ENCODE assay signal across 9 mouse cellular contexts in the genomic region with DNA sequence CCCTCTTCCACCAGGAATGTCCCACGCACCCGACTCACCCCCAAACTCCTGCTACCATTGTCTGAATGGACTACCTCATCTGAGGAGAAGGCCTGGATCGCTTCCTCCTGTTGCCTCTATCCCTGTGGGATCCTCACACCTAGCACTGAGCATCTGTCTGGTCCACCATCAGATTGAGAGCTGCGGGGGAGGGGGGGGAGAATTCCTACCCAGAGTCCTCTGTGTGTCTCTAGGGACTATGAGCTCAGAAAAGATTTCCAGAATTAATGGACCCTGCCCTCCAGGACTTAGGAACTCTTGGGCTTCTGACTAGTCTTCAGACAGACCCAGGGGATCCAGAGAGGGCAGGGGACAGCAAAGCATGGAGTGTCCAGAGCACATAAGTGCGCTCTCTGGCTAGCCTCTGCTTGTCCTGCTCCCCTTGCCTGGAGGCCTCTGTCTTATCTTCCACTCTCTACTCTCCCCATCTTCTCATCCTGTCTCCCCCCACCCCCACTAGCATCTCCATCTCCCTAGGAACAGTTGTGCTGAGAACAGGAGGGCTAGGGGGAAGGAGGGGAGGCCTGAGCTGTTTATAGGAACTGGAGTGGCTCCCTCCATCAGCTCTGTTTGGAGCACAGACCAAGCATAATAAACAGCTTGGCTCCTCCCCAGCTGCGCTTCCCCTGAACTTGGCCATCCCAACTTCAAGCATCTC. TPM values are rescaled to one million over a fixed set of nuclear protein-coding genes. Genes with fewer than 3 reads are reported as not detected.
DNase-seq lines count a peak whose midpoint lies in the region.
"Had no signal": no experiment of that assay in that cellular context is flagged by ENCODE, and none has a peak within 500 bp of the region (broad histone marks: within the 10 kb centered on the region; RNA-seq: fewer than 3 reads in every experiment).

No protein-coding gene starts in this region.

- DNase-seq in gastrocnemius, adult 18-20 months (ENCODE audit: low spot score): peak; percentile 45
- DNase-seq in gastrocnemius, postnatal 36 days: no peak
- DNase-seq in urinary bladder, postnatal 14 days (ENCODE audit: low spot score): peak; percentile 61
- DNase-seq in urinary bladder, postnatal 36 days (ENCODE audit: low spot score in 2 of 2): no peak
- DNase-seq in kidney, postnatal 14 days: peak; percentile 71
- DNase-seq in testis, postnatal 14 days (ENCODE audit: low spot score): peak; percentile 33
- no peak for DNase-seq in right cerebral cortex, adult 2 months (ENCODE audit: low spot score in 2 of 2)
- DNase-seq in spleen, adult 18-20 months: no peak

- intact Hi-C loops in gastrocnemius, postnatal 36 days (cut with DNase I): no loop called here

RNA-seq across cellular contexts. Expression of a gene that starts 15.0 kb away (rescaled TPM):
- total RNA-seq in gastrocnemius, adult 18-20 months (2021): 1 to 10 TPM; 2.6 to 8.1 TPM
- total RNA-seq in gastrocnemius, postnatal 36 days (2021): 1 to 10 TPM; 3.7 to 5.8 TPM
- total RNA-seq: common myeloid progenitor, adult 5-6 weeks had no signal

Comparison
In these comparisons a context has a peak if more than half of its experiments do, and no peak if none do; other contexts are left out.
1. DNase-seq: peak in gastrocnemius, adult 18-20 months (single experiment), urinary bladder, postnatal 14 days (single experiment), kidney, postnatal 14 days (single experiment) and testis, postnatal 14 days (single experiment); none in gastrocnemius, postnatal 36 days (0 of 2), urinary bladder, postnatal 36 days (0 of 2), right cerebral cortex, adult 2 months (0 of 2) and spleen, adult 18-20 months (0 of 2).